Mouse (Mus musculus) embryonic facial prominence, embryonic 11.5 days (tissue): ENCODE data around the gene Echdc1. TPM values are rescaled to one million over a fixed set of nuclear protein-coding genes. Genes with fewer than 3 reads are reported as not detected.

ENCODE experiments used
- ATAC-seq: fragments of 200-750 bp; cut with Nextera tagmentation; replicated peaks from 2 replicates; pipeline ENCODE4 v1.8.0; 2017; ENCODE audit warnings: low read depth; ENCODE audit not compliant: insufficient number of reproducible peaks, low FRiP score, low TSS enrichment
- DNase-seq: peaks from one replicate; pipeline ENCODE4 v3.0.0-alpha.2; 2015; ENCODE audit warnings: low spot score
- H3K27ac ChIP-seq: fragments of 300-500 bp; sonication (generic); replicated peaks from 2 replicates; pipeline ENCODE4 v1.5.1; 2014; ENCODE audit warnings: mild to moderate bottlenecking, low read depth, low read length, control low read depth
- H3K27me3 ChIP-seq: fragments of 300-500 bp; sonication (generic); 2 replicates; pipeline ENCODE4 v1.6.1; 2014; ENCODE audit warnings: mild to moderate bottlenecking, low read length, moderate library complexity, mixed read lengths; ENCODE audit not compliant: control insufficient read depth, insufficient read depth
- H3K36me3 ChIP-seq: fragments of 300-500 bp; sonication (generic); replicated peaks from 2 replicates; pipeline ENCODE4 v1.6.1; 2014; ENCODE audit warnings: low read depth, mild to moderate bottlenecking, low read length, moderate library complexity, mixed read lengths; ENCODE audit not compliant: control insufficient read depth, insufficient read depth
- H3K4me1 ChIP-seq: fragments of 300-500 bp; sonication (generic); 2 replicates; pipeline ENCODE4 v1.6.1; 2014; ENCODE audit warnings: low read length, mixed read lengths; ENCODE audit not compliant: control insufficient read depth, insufficient read depth
- H3K4me2 ChIP-seq: fragments of 300-500 bp; sonication (generic); 2 replicates; pipeline ENCODE4 v1.6.1; 2014; ENCODE audit warnings: low read depth, mild to moderate bottlenecking, control low read depth, low read length, moderate library complexity
- H3K4me3 ChIP-seq: fragments of 300-500 bp; sonication (generic); 2 replicates; pipeline ENCODE4 v1.5.1; 2014; ENCODE audit warnings: low read depth, low read length, control low read depth
- H3K9ac ChIP-seq: fragments of 300-500 bp; sonication (generic); replicated peaks from 2 replicates; pipeline ENCODE4 v1.6.1; 2014; ENCODE audit warnings: mild to moderate bottlenecking, control low read depth, low read length
- H3K9me3 ChIP-seq: fragments of 300-500 bp; sonication (generic); replicated peaks from 2 replicates; pipeline ENCODE4 v1.6.1; 2016; ENCODE audit warnings: mild to moderate bottlenecking, low read length, inconsistent platforms, mixed read lengths; ENCODE audit not compliant: control insufficient read depth
- WGBS: fragments of 180-500 bp; shearing (Covaris S2); extraction: QIAGEN DNeasy Blood & Tissue Kit; methylation state at CpG from one replicate; pipeline ENCODE4 v1.1.7; 2014; 5-methylcytosine and 5-hydroxymethylcytosine counted together
- polyA plus RNA-seq: library from polyadenylated mRNA; unstranded; fragments of >200 nt; fragmentation: Nextera tagmentation; extraction: Ambion mirVana; gene quantifications from 2 replicates; pipeline ENCODE4 v1.2.1, GENCODE M21; 2014

Echdc1 gene
- 24.8 and 24.9 TPM in 2 replicates for polyA plus RNA-seq

- Histone ChIP-seq H3K27ac (peak within 1 kb of the TSS; percentile 67), H3K27me3 (no peaks in the 10 kb centered on the region), H3K4me1 (no peaks in the 10 kb centered on the region), H3K36me3 (no peaks in the 10 kb centered on the region), H3K4me3 (peak within 1 kb of the TSS; percentile 68), H3K4me2 (peak within 1 kb of the TSS; percentile 50), H3K9ac (peak within 1 kb of the TSS; percentile 84), H3K9me3 (no peaks in the 10 kb centered on the region)
- WGBS = under 1% methylated on average over 44 of the region's 49 CpGs
- ATAC-seq (peak; percentile 99), DNase-seq (peak; percentile 93)
Measured at GRCm38 (mm10) chr10:29313064-29313638, at the start of gene Echdc1. Gene Echdc1, plus strand, starts transcription at chr10:29313166.

- Histone ChIP-seq H3K27ac (no peak overlapping the region), H3K4me1 (no peaks in the 10 kb centered on the region), H3K9me3 (no peaks in the 10 kb centered on the region), H3K9ac (no peak overlapping the region), H3K36me3 (no peaks in the 10 kb centered on the region), H3K4me3 (no peak overlapping the region), H3K27me3 (no peaks in the 10 kb centered on the region), H3K4me2 (no peak overlapping the region)
- ATAC-seq = no peak
- DNase-seq = no peak
- WGBS = 60% methylated on average over 1 of the region's 1 CpGs
Measured at GRCm38 (mm10) chr10:29281736-29282135, 31.2 kb upstream of the Echdc1 start.

GRCm38 (mm10) chr10:29285757-29286156 lies 27.2 kb upstream of the Echdc1 start:
- Histone ChIP-seq H3K36me3 (no peaks in the 10 kb centered on the region), H3K4me3 (no peak overlapping the region), H3K4me1 (no peaks in the 10 kb centered on the region), H3K4me2 (no peak overlapping the region), H3K27me3 (no peaks in the 10 kb centered on the region), H3K9me3 (no peaks in the 10 kb centered on the region), H3K27ac (no peak overlapping the region), H3K9ac (no peak overlapping the region)
- peak; percentile 40 for DNase-seq
- 59% methylated on average over 1 of the region's 1 CpGs for WGBS
- ATAC-seq = no peak

GRCm38 (mm10) chr10:29302230-29302629 lies 10.7 kb upstream of the Echdc1 start:
- ATAC-seq = no peak
- H3K27me3 ChIP-seq = no peaks in the 10 kb centered on the region

GRCm38 (mm10) chr10:29311480-29312219 lies 1.3 kb upstream of the Echdc1 start:
- H3K4me2 ChIP-seq = no peak overlapping the region
- H3K27ac ChIP-seq = no peak overlapping the region
- H3K27me3 ChIP-seq = no peaks in the 10 kb centered on the region
- DNase-seq = no peak
- no peaks in the 10 kb centered on the region for H3K9me3 ChIP-seq
- 79% methylated on average over 4 of the region's 4 CpGs for WGBS
- no peaks in the 10 kb centered on the region for H3K36me3 ChIP-seq
- no peaks in the 10 kb centered on the region for H3K4me1 ChIP-seq
- no peak overlapping the region for H3K9ac ChIP-seq
- H3K4me3 ChIP-seq = no peak overlapping the region
- no peak for ATAC-seq

More at GRCm38 (mm10) chr10:29302230-29302629, 10.7 kb upstream of the Echdc1 start:
- Histone ChIP-seq H3K9ac (no peak overlapping the region), H3K4me3 (no peak overlapping the region), H3K9me3 (no peaks in the 10 kb centered on the region), H3K27ac (no peak overlapping the region), H3K4me2 (no peak overlapping the region), H3K36me3 (no peaks in the 10 kb centered on the region), H3K4me1 (no peaks in the 10 kb centered on the region)
- DNase-seq = no peak
- WGBS = 87% methylated on average over 4 of the region's 4 CpGs

GRCm38 (mm10) chr10:29313905-29314304 lies 939 bp downstream of the Echdc1 start:
- Histone ChIP-seq H3K27ac (no peak overlapping the region), H3K27me3 (no peaks in the 10 kb centered on the region)
- 41% methylated on average over 5 of the region's 5 CpGs for WGBS

GRCm38 (mm10) chr10:29324817-29325216 lies 11.9 kb downstream of the Echdc1 start:
- no peak for DNase-seq
- Histone ChIP-seq H3K27ac (no peak overlapping the region), H3K4me3 (no peak overlapping the region), H3K4me2 (no peak overlapping the region), H3K27me3 (no peaks in the 10 kb centered on the region), H3K4me1 (no peaks in the 10 kb centered on the region), H3K9me3 (no peaks in the 10 kb centered on the region), H3K36me3 (no peaks in the 10 kb centered on the region), H3K9ac (no peak overlapping the region)
- no peak for ATAC-seq
- 88% methylated on average over 2 of the region's 2 CpGs for WGBS

More at GRCm38 (mm10) chr10:29313905-29314304, 939 bp downstream of the Echdc1 start:
- no peaks in the 10 kb centered on the region for H3K9me3 ChIP-seq
- ATAC-seq = no peak
- H3K4me3 ChIP-seq = peak overlapping the region; percentile 68; the same call in 1 of the 2 replicates
- no peaks in the 10 kb centered on the region for H3K36me3 ChIP-seq
- H3K4me2 ChIP-seq = peak overlapping the region; percentile 50
- no peaks in the 10 kb centered on the region for H3K4me1 ChIP-seq
- no peak for DNase-seq
- no peak overlapping the region for H3K9ac ChIP-seq

- 66% methylated on average over 4 of the region's 4 CpGs for WGBS
- Histone ChIP-seq H3K27me3 (no peaks in the 10 kb centered on the region), H3K36me3 (no peaks in the 10 kb centered on the region), H3K9me3 (no peaks in the 10 kb centered on the region), H3K27ac (no peak overlapping the region), H3K4me2 (no peak overlapping the region), H3K9ac (no peak overlapping the region), H3K4me1 (no peaks in the 10 kb centered on the region), H3K4me3 (no peak overlapping the region)
- DNase-seq (peak; percentile 12), ATAC-seq (no peak)
Measured at GRCm38 (mm10) chr10:29333836-29334235, 20.9 kb downstream of the Echdc1 start.
